Mouse (Mus musculus) limb, embryonic 14.5 days (tissue): Measurements from ENCODE around the gene Msi2. TPM values are rescaled to one million over a fixed set of nuclear protein-coding genes. Genes with fewer than 3 reads are reported as not detected.

Experiments
- ATAC-seq: fragments of 200-750 bp; cut with Nextera tagmentation; 2 replicates; pipeline ENCODE4 v1.8.0; 2017; ENCODE audit warnings: low read depth, moderate number of reproducible peaks, moderate TSS enrichment; ENCODE audit not compliant: low FRiP score
- DNase-seq: peaks from one replicate; pipeline ENCODE4 v3.0.0-alpha.2; 2015; ENCODE audit warnings: low spot score
- H3K27ac ChIP-seq: fragments of 300-500 bp; sonication (generic); replicated peaks from 2 replicates; pipeline ENCODE4 v1.5.1; 2014; ENCODE audit warnings: low read depth, mild to moderate bottlenecking, low read length, moderate library complexity, mixed read lengths
- H3K27me3 ChIP-seq: fragments of 300-500 bp; sonication (generic); 2 replicates; pipeline ENCODE4 v1.6.1; 2014; ENCODE audit warnings: low read length, mixed read lengths; ENCODE audit not compliant: control insufficient read depth, insufficient read depth
- H3K36me3 ChIP-seq: fragments of 300-500 bp; sonication (generic); 2 replicates; pipeline ENCODE4 v1.6.1; 2014; ENCODE audit warnings: mild to moderate bottlenecking, low read length, moderate library complexity, mixed read lengths; ENCODE audit not compliant: control insufficient read depth, insufficient read depth
- H3K4me1 ChIP-seq: fragments of 300-500 bp; sonication (generic); 2 replicates; pipeline ENCODE4 v1.6.1; 2014; ENCODE audit warnings: antibody characterized with exemption, low read length, mixed read lengths; ENCODE audit not compliant: control insufficient read depth, insufficient read depth
- H3K4me2 ChIP-seq: fragments of 300-500 bp; sonication (generic); replicated peaks from 2 replicates; pipeline ENCODE4 v1.6.1; 2014; ENCODE audit warnings: low read depth, mild to moderate bottlenecking, low read length, moderate library complexity; ENCODE audit not compliant: severe bottlenecking
- H3K4me3 ChIP-seq: fragments of 300-500 bp; sonication (generic); replicated peaks from 2 replicates; pipeline ENCODE4 v1.5.1; 2014; ENCODE audit warnings: low read length
- H3K9ac ChIP-seq: fragments of 300-500 bp; sonication (generic); 2 replicates; pipeline ENCODE4 v1.6.1; 2014; ENCODE audit warnings: mild to moderate bottlenecking, low read depth, low read length, moderate library complexity; ENCODE audit not compliant: severe bottlenecking
- H3K9me3 ChIP-seq: fragments of 300-500 bp; sonication (generic); 2 replicates; pipeline ENCODE4 v1.6.1; 2016; ENCODE audit warnings: low read length; ENCODE audit not compliant: control insufficient read depth
- POLR2A ChIP-seq: fragments of 200-500 bp; IDR thresholded peaks from 2 replicates; pipeline ENCODE4 v1.8.0; 2012; ENCODE audit warnings: inconsistent platforms, mild to moderate bottlenecking, moderate library complexity, borderline replicate concordance; ENCODE audit not compliant: insufficient read depth, insufficient read length; ENCODE audit errors: extremely low read depth
- WGBS: fragments of 180-500 bp; shearing (Covaris S2); extraction: QIAGEN DNeasy Blood & Tissue Kit; methylation state at CpG from one replicate; pipeline ENCODE4 v1.1.7; 2014; 5-methylcytosine and 5-hydroxymethylcytosine counted together
- polyA plus RNA-seq, 2 experiments: library from polyadenylated mRNA; depleted of rRNA in 1 of 2; stranded (reverse) in 1 of 2; unstranded in 1 of 2; fragments of >200 nt; fragmentation: Nextera tagmentation in 1 of 2; extraction: Ambion mirVana in 1 of 2; gene quantifications; 2 replicates each; pipeline versions ENCODE4 v1.2.1 to v1.2.3; 2012 to 2014

Gene Msi2
- polyA plus RNA-seq, 2 experiments: 13.9 to 36.5 TPM

DNA sequence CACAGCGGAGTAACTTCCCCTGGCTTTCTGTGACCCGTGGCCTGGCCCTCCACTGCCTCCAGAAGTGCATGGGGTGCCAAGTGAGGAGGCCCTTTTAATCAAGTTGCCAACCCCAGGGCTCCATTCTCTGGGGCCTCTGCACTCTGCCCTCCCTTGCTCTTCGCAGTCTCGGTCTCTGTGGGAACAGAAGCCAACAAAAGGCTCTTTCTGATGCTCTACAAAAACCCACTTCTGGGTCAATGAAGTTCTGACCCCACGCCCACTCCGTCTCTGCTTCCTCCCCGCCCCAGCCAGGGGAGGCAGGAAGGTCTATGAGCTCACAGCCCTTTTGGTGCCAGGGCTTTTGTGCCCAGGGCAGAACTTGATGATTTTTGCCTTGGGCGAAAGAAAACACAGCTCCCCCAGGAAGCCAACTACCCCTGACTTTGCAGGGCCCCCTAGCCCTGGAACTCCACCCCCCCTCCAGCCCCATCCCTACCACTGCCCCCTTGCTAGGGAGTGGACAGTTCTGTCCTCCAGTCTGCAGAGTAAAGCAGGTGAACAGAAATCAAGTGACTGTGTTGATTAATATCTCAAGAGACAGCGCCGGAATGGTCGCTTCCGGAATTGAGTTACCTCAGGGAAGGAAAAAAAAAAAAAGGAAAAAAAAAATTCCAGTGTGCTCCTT, 246.2 kb downstream of the Msi2 start:
- H3K27me3 ChIP-seq: no peaks in the 10 kb centered on the region
- ATAC-seq (no peak), DNase-seq (no peak)
- H3K4me3 ChIP-seq: no peak overlapping the region
- H3K36me3 ChIP-seq: no peaks in the 10 kb centered on the region
- H3K4me2 ChIP-seq: no peak overlapping the region
- no peak overlapping the region for H3K27ac ChIP-seq
- 65% methylated on average over 12 of the region's 12 CpGs for WGBS
- no peaks in the 10 kb centered on the region for H3K9me3 ChIP-seq
- TF ChIP-seq POLR2A: no peak
- peaks cover 20% of the 10 kb centered on the region for H3K4me1 ChIP-seq
- no peak overlapping the region for H3K9ac ChIP-seq

DNA sequence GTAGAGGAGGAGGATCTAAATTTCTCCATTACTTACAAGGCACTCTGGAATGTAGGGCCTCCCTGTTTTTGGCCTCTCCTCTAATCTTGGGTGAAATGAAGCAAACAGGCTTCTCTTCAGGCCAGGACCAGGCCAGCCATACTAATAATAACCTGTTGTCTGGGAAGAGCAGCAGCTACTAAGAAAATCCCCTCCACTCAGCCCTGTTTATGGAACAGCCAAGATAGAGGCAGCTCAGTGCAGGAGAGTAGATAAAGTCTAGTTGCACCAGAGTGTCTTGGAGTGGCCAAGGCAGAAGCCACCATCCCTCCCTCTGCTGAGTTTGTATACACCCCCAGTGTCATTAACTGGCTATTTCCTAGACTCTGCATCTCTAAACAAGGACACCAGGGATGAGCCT, 247.7 kb downstream of the Msi2 start:
- ATAC-seq (no peak), DNase-seq (no peak)
- Histone ChIP-seq H3K9ac (no peak overlapping the region), H3K9me3 (no peaks in the 10 kb centered on the region), H3K27ac (no peak overlapping the region), H3K4me3 (no peak overlapping the region), H3K27me3 (no peaks in the 10 kb centered on the region), H3K4me2 (no peak overlapping the region), H3K4me1 (peaks cover 22% of the 10 kb centered on the region), H3K36me3 (no peaks in the 10 kb centered on the region)
- no peak for TF ChIP-seq POLR2A

DNA sequence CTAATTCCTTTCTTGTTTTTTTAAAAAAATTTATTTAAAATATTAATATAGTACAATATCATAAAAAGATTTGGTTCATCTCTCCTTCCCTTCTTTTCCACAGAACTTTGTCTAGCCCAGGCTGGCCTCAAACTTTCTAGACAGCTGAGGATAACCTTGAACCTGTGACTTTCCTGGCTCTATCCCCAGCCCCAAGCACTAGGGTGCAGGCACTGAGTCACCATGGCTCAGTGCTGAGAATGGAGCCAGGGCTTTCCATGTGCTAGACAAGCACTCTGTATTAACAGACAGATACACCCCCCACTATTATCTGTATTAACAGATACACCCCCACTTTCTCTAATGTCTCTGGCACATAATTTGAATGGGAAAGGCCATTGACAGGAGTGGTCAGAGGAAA, 249.3 kb downstream of the Msi2 start:
- Histone ChIP-seq H3K9me3 (no peaks in the 10 kb centered on the region), H3K4me3 (no peak overlapping the region), H3K27me3 (no peaks in the 10 kb centered on the region), H3K27ac (no peak overlapping the region), H3K4me2 (no peak overlapping the region), H3K9ac (no peak overlapping the region), H3K36me3 (no peaks in the 10 kb centered on the region), H3K4me1 (peaks cover 23% of the 10 kb centered on the region)
- TF ChIP-seq POLR2A: no peak
- DNase-seq (no peak), ATAC-seq (no peak)

DNA sequence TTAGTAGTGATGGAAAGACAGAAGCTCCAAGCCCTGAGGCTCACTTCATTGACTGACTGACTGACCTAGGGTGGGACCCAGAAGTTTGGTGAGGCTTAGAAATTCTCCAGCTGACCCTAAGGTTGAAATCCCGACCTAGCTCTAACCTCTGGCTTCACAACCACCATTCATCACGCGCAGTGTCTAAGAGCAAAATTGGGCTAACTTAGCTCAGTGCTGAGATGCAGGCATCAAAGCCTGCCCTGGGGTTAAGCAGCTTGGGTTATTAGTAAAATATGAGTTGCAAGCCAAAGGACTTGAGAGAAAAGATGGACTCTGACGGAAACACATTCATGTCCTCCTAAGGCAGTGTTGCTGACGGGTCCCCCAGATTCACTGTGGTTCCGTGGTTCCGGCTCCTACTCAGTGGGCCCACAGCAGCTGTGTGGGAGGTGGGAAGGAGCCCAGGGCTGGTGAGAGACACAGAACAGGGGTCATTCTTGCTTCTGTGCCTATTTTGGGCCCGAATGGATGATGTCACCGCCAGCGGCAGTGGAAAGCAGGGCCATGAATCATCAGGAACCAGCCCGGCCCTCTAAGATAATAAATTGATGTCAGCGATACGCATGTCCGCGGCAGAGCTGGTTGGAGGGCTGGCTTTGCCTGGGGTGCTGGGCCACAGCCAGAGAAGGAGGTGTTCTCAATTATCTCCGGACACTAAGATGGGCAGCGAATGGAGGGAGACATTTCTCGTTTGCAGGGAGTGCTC, 250.6 kb downstream of the Msi2 start:
- no peak for ATAC-seq
- Histone ChIP-seq H3K9me3 (no peaks in the 10 kb centered on the region), H3K9ac (no peak overlapping the region), H3K36me3 (no peaks in the 10 kb centered on the region), H3K27ac (no peak overlapping the region), H3K4me2 (no peak overlapping the region), H3K4me3 (no peak overlapping the region), H3K4me1 (peaks cover 17% of the 10 kb centered on the region), H3K27me3 (no peaks in the 10 kb centered on the region)
- TF ChIP-seq POLR2A: no peak
- no peak for DNase-seq
- WGBS: 43% methylated on average over 18 of the region's 18 CpGs

DNA sequence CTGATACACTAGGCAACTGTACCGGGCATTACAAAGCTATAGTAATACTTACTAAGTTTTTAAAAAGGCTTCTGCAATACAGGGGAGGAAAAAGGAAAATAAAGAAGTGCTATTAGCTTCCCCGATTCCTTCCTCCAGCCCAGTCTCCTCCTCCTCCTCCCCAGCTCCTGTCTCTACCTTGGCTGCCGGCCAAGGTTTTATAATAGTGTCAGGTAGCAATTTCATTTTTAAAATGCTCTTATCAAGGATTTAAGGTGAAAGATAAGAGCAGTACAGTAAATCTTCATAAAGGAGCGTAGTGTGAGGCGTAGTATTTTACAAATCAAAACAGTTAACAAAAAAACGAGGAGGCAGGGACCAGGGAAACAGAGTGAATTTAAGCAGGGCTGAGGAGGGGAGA, 254.4 kb downstream of the Msi2 start:
- no peak for ATAC-seq
- no peak for TF ChIP-seq POLR2A
- WGBS: 58% methylated on average over 6 of the region's 6 CpGs
- H3K4me3 ChIP-seq: no peak overlapping the region
- no peak overlapping the region for H3K9ac ChIP-seq
- DNase-seq: no peak
- H3K36me3 ChIP-seq: no peaks in the 10 kb centered on the region
- H3K27me3 ChIP-seq: no peaks in the 10 kb centered on the region
- no peaks in the 10 kb centered on the region for H3K9me3 ChIP-seq
- no peak overlapping the region for H3K27ac ChIP-seq
- H3K4me2 ChIP-seq: no peak overlapping the region
- H3K4me1 ChIP-seq: peaks cover 19% of the 10 kb centered on the region; the same call in 1 of the 2 replicates
